Mouse (Mus musculus) kidney, postnatal 36 days (tissue): ENCODE results near the gene Nuak1.

Experiments
- DNase-seq, 2 experiments: peaks; one replicate each; pipeline ENCODE4 v3.0.0; 2021 to 2022; ENCODE audit warnings: mixed read lengths in 2 of 2

Nuak1 gene

GRCm38 (mm10) chr10:84324018-84324417 is 116.4 kb downstream of the Nuak1 start:
- DNase-seq = no peak
